Mouse (Mus musculus) G1E (cell line): ENCODE measurements around the gene Axin2.

Experiments
- CTCF ChIP-seq: IDR thresholded peaks from 2 replicates; pipeline ENCODE4 v1.5.1; 2012; ENCODE audit warnings: low read depth, low read length, inconsistent platforms, mixed read lengths
- GATA1 ChIP-seq: IDR thresholded peaks from 2 replicates; pipeline ENCODE4 v1.6.1; 2012; ENCODE audit warnings: borderline replicate concordance, low read length, inconsistent platforms, mixed read lengths

DNA sequence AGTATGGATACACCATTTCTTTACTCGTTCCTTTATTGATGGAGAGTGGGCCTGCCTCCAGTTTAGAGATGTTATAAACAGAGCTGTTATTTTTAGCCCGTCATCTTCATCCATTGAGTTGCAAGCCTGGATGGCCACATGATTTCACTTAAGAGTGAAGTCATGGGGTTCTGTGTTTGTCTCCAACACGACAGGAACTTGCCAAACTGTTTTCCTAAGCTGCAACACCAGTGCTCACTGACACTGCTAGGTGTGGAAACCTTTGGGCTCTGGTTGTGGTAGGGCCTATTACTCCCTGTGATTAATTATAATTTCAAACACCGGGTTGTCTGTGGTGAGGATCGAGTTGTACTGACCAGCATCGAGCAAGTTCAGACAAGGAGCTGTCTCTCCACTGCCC is 45.6 kb downstream of the Axin2 start:
- TF ChIP-seq CTCF (no peak), GATA1 (no peak)
